ENCODE assay signal across 15 mouse cellular contexts in the genomic region with DNA sequence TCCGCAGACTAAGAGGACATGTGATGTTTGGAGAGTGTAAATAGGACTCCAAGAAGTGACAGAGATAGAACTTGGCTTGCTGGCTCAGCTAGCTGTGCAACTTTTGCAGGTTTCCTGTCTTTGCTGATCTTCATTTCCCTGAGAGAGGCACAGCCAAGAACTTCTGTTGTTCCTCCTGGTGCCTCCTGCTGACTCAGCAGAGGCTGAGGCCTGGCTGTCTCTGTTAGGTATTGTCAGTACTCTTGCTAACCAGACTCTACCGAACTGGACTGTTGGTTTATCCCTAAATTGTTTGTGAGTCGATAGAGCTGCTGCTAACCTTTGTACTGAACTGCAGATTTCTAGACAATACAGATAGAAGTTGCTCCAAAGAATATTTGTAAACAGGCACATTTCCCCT.
A peak's percentile ranks its signal among the peaks of the same experiment; 100 is the strongest.
DNase-seq lines count a peak whose midpoint lies in the region.
"Had no signal": no experiment of that assay in that cellular context is flagged by ENCODE, and none has a peak within 500 bp of the region (broad histone marks: within the 10 kb centered on the region; RNA-seq: fewer than 3 reads in every experiment).

No protein-coding gene starts in this region.

- peak; percentile 1 for DNase-seq in embryo, embryonic 11 days
- no peak for DNase-seq in embryo, embryonic 9.5 days (ENCODE audit: extremely low spot score)
- peak; percentile 19 to 21 for DNase-seq in right cerebral cortex, postnatal 10 days (ENCODE audit: low spot score in 2 of 2)
- no peak for DNase-seq in right cerebral cortex, postnatal 36 days (ENCODE audit: low spot score in 2 of 2)
- DNase-seq in heart, postnatal 14 days = no peak
- DNase-seq: adrenal gland, adult 8-10 months; adrenal gland, postnatal 14 days; adrenal gland, postnatal 36 days; B cell, adult 2 months; cerebellum, adult 11-12 months; cerebellum, adult 2 months; cerebellum, adult 9-10 months; cerebellum, postnatal 10 days; cerebellum, postnatal 25 days; forebrain, postnatal 0 days had no signal

- intact Hi-C loops in heart, postnatal 14 days (cut with DNase I) = no loop called here

Comparison
In these comparisons a context has a peak if more than half of its experiments do, and no peak if none do; other contexts are left out.
1. DNase-seq: peak in embryo, embryonic 11 days (single experiment) and right cerebral cortex, postnatal 10 days (2 of 2); none in embryo, embryonic 9.5 days (single experiment), right cerebral cortex, postnatal 36 days (0 of 2) and heart, postnatal 14 days (0 of 2).